Mouse (Mus musculus) forebrain, embryonic 15.5 days (tissue): ENCODE measurements around the gene Poc5. TPM values are rescaled to one million over a fixed set of nuclear protein-coding genes. Genes with fewer than 3 reads are reported as not detected.

Source experiments
- ATAC-seq: fragments of 200-750 bp; cut with Nextera tagmentation; replicated peaks from 2 replicates; pipeline ENCODE4 v1.8.0; 2017; ENCODE audit warnings: mild to moderate bottlenecking, moderate TSS enrichment, moderate library complexity
- H3K27ac ChIP-seq: fragments of 300-500 bp; sonication (generic); replicated peaks from 2 replicates; pipeline ENCODE4 v1.5.1; 2015; ENCODE audit warnings: mild to moderate bottlenecking, inconsistent platforms
- H3K27me3 ChIP-seq: fragments of 300-500 bp; sonication (generic); 2 replicates; pipeline ENCODE4 v1.6.1; 2015; ENCODE audit warnings: inconsistent platforms
- H3K36me3 ChIP-seq: fragments of 300-500 bp; sonication (generic); 2 replicates; pipeline ENCODE4 v1.6.1; 2015; ENCODE audit warnings: mild to moderate bottlenecking, inconsistent platforms
- H3K4me1 ChIP-seq: fragments of 300-500 bp; sonication (generic); 2 replicates; pipeline ENCODE4 v1.6.1; 2015; ENCODE audit warnings: inconsistent platforms
- H3K4me2 ChIP-seq: fragments of 300-500 bp; sonication (generic); replicated peaks from 2 replicates; pipeline ENCODE4 v1.6.1; 2015; ENCODE audit warnings: mild to moderate bottlenecking, inconsistent platforms
- H3K4me3 ChIP-seq: fragments of 300-500 bp; sonication (generic); 2 replicates; pipeline ENCODE4 v1.5.1; 2015; ENCODE audit warnings: mild to moderate bottlenecking, inconsistent platforms
- H3K9ac ChIP-seq: fragments of 300-500 bp; sonication (generic); replicated peaks from 2 replicates; pipeline ENCODE4 v1.6.1; 2015; ENCODE audit warnings: mild to moderate bottlenecking, inconsistent platforms
- H3K9me3 ChIP-seq: fragments of 300-500 bp; sonication (generic); 2 replicates; pipeline ENCODE4 v1.6.1; 2016; ENCODE audit warnings: inconsistent platforms
- WGBS: fragments of 180-500 bp; shearing (Covaris S2); methylation state at CpG from one replicate; pipeline ENCODE4 v1.1.7; 2015; ENCODE audit warnings: mixed read lengths; 5-methylcytosine and 5-hydroxymethylcytosine counted together
- microRNA-seq: library from miRNA; unstranded; fragments of <30 nt; microRNA quantifications from one replicate; pipeline ENCODE4, GENCODE M21; 2016
- polyA plus RNA-seq: library from polyadenylated mRNA; unstranded; fragments of >200 nt; fragmentation: Nextera tagmentation; extraction: Ambion mirVana; gene quantifications from 2 replicates; pipeline ENCODE4 v1.2.1, GENCODE M21; 2015

Gene Poc5
- polyA plus RNA-seq, 1 experiment from 2014 or later: 26.2 TPM

DNA sequence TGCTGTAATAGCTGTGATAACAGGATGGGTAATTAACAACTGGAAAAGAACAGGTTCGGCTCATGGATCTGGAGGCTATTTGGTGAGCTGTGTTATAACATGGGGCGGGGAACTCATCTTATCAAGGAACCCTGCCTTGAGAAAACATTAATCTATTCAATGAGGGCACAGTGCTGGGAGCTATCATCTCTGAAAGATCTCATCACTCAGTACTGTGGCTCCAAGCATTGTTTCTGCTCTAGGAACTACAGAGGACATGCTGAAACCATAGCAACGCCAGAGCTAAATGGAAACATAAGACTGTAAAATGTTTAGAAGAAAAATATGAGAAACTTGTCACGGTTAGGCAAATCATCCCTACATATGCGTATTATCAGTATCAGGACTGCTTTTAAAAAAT is 69.9 kb downstream of the Poc5 start:
- H3K4me1 ChIP-seq: no peaks in the 10 kb centered on the region
- WGBS: 91% methylated on average over 5 of the region's 5 CpGs
- H3K9me3 ChIP-seq: no peaks in the 10 kb centered on the region
- no peaks in the 10 kb centered on the region for H3K36me3 ChIP-seq
- no peak overlapping the region for H3K4me3 ChIP-seq
- no peak overlapping the region for H3K4me2 ChIP-seq
- no peak overlapping the region for H3K9ac ChIP-seq
- no peak for ATAC-seq
- no peaks in the 10 kb centered on the region for H3K27me3 ChIP-seq
- no peak overlapping the region for H3K27ac ChIP-seq

DNA sequence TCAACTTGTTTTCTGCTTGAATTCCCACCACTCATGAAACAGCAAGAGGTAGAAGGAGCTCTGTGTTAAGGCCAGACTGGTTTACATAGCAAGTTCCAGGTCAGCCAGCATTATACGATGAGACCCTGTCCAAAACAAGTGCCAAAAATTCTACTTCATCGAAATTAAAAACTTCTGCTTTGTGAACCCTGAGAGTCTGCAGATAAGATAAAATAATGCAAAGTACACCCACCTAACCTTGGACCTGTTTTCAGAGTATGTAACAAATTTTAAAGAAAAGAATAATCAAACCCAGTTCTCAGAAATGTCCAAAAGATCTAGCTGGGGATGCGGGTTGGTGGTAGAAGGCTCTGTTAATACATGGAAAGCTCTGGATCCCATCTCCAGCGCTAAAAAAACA is 70.5 kb downstream of the Poc5 start:
- Histone ChIP-seq H3K36me3 (no peaks in the 10 kb centered on the region), H3K4me3 (no peak overlapping the region), H3K27ac (no peak overlapping the region), H3K4me1 (no peaks in the 10 kb centered on the region), H3K9ac (no peak overlapping the region), H3K27me3 (no peaks in the 10 kb centered on the region), H3K4me2 (no peak overlapping the region), H3K9me3 (no peaks in the 10 kb centered on the region)
- no peak for ATAC-seq
- WGBS: 84% methylated on average over 4 of the region's 4 CpGs

DNA sequence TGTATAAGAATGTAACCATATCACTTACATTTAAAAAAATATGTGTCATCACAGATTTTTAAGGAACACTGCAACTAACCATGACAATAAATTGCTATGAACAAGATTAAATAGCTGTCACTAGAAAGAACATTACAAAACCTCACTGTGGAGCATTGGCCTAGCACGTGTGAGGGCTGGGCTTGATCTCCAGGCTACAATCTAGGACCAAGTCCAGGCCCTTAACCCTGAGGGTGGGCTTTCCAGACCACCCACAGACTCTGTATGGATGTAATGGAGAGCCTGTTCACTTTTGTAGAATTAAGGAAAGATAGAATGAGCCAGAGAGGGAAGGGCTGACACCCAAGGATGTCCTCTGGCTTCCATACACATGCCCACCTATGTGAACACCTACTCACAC is 74.5 kb downstream of the Poc5 start:
- H3K4me3 ChIP-seq: no peak overlapping the region
- no peaks in the 10 kb centered on the region for H3K36me3 ChIP-seq
- H3K4me2 ChIP-seq: no peak overlapping the region
- no peak overlapping the region for H3K9ac ChIP-seq
- H3K27ac ChIP-seq: no peak overlapping the region
- no peaks in the 10 kb centered on the region for H3K4me1 ChIP-seq
- H3K27me3 ChIP-seq: no peaks in the 10 kb centered on the region
- 82% methylated on average over 1 of the region's 1 CpGs for WGBS
- no peaks in the 10 kb centered on the region for H3K9me3 ChIP-seq
- ATAC-seq: no peak

DNA sequence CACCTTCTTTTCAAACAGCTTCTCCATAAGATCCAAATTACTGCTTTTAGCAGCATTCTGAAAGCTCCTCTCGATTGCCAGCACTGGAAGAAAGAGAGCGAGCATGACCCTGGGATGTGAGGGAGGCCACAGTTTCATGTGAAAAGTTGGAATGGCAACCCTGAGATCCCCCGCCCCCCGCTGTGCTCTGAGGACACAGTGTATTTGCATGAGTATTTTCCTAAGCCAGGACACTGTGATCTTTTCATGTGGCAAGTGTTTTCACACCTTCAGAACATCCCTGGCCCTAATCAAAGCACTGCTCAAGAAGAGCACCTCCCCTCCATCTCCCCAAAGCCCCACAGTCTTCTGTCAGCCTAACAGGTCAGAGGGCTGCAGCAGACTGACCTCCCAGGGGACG is 77.2 kb downstream of the Poc5 start:
- no peaks in the 10 kb centered on the region for H3K4me1 ChIP-seq
- H3K4me2 ChIP-seq: no peak overlapping the region
- no peaks in the 10 kb centered on the region for H3K9me3 ChIP-seq
- no peak overlapping the region for H3K4me3 ChIP-seq
- 69% methylated on average over 5 of the region's 5 CpGs for WGBS
- H3K27ac ChIP-seq: no peak overlapping the region
- no peak for ATAC-seq
- no peaks in the 10 kb centered on the region for H3K36me3 ChIP-seq
- no peak overlapping the region for H3K9ac ChIP-seq
- no peaks in the 10 kb centered on the region for H3K27me3 ChIP-seq

Small RNAs within 50 kb of the gene (microRNA-seq; reads per million reads assigned to microRNA genes)
- not detected for gene Gm25213

Other genes starting within 250 kb of the Poc5 start
- not detected in 2 replicates for gene Ankdd1b, start 82.9 kb downstream of the Poc5 start, polyA plus RNA-seq
- not detected in 2 replicates for gene Gm17622, start 102.4 kb downstream of the Poc5 start, polyA plus RNA-seq
- gene Polk, start 154.3 kb downstream of the Poc5 start, polyA plus RNA-seq: 5.5 and 6.3 TPM in 2 replicates
- 7.3 and 7.6 TPM in 2 replicates for gene Col4a3bp, start 154.3 kb downstream of the Poc5 start, polyA plus RNA-seq